Mouse (Mus musculus): ENCODE results near the gene Inpp1.
"Not testable (repeated sequence)": the region's sequence is repeated elsewhere in the genome, so short reads cannot be mapped to it uniquely, and the experiment has no call there.

Inpp1 gene

DNA sequence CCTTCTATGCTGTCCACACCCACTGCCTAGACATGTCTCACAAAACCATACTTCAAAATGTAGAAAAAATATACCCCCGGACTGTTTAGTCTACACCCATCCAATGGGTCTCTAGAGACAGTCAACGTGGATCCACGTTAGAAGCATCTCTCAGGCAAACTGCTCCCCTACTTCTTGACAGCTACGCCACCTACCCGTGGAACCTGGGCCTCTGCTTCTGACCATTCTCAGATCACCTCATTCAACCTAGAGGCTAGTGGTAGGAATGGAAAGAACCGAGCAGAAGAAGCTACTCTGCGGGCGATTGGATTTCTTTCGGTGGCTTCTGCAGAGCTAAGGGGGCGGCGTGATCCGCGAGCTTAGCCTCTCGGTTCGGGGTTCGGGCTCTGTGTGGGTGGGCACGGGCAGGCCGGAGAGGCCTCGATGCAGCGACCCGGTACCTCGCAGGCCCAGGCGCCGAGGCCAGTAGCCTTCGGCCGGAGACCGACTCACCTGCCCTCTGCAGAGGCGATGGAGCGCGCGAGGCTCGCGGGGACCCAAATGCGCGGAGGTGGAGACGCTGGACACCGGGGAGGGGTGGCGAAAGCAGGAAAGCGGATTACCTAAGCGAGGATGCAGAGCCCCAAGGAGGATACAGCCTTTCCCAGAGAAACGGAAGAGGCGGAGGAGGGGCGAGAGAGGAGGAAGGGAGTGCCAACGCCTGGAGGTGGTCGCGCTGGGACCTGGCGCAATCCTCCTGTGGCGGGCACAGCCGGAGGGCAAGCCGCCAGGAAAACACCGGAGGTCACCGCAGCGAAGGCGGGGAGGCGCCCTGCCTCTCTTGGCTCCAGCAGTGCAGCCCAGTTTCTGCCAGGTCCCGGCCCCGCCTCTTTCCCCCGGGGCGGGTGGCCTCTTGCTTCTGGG, at the start of gene Inpp1:
Gene Inpp1, minus strand, starts transcription at position 779 of the 903 bp plus-strand sequence.
- DNase-seq (ENCODE audit: low spot score) = peak; percentile 16

DNA sequence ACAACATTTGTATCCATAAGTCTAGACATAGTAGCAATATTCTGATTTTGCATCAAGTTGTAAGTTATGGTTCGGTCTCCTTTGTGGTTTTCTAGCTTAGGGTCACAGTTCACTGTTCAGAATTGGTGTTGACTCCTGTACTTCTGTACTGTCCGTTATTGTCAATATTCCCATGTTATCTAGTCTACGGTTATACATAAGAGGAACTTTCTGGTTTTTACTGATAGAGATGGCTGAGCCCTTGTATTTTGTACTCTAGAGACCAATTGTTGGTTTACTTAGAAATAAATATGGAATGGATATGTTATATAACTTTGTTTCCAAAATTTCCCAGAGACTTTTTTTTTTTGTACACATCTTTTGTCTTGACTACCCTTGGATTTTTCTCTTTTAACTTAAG, 48.5 kb upstream of the Inpp1 start:
- no peak for DNase-seq (ENCODE audit: low spot score)

- no peak for DNase-seq (ENCODE audit: low spot score)
Observed at GRCm38 (mm10) chr1:52864220-52864619, 46.7 kb upstream of the Inpp1 start.

DNA sequence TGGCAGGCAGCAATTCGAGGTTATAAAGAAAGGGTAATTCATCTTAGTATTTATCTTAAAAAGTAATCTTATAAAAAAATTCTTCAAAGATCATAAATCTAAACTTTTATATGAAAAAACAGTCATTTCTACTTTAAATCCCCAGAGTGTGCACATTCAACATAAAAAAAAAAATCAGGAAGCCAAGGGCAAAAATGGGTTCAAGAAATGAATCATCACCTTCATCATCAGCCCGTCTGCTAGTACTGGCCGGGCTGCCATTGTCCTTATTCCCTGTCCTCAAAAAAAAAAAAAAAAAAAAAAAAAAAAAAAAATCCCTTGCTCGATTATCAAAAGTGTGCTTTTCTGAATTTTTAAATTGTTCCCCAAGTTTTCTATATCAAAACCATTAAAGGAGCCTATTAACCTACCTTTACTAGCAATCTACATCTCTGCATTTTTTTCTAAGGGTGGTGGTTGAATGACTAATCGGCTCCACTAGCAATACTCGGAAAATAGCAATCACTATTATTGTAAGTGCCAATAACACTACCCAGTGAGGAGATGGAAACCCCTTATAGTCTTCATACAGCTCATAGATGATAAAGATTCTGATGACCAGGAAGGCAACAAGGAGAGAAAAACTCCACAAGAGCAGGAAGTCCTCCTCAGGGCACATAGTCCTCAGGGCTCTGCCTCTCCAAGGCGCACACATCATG, 38.6 kb upstream of the Inpp1 start:
- no peak for DNase-seq (ENCODE audit: low spot score)

DNA sequence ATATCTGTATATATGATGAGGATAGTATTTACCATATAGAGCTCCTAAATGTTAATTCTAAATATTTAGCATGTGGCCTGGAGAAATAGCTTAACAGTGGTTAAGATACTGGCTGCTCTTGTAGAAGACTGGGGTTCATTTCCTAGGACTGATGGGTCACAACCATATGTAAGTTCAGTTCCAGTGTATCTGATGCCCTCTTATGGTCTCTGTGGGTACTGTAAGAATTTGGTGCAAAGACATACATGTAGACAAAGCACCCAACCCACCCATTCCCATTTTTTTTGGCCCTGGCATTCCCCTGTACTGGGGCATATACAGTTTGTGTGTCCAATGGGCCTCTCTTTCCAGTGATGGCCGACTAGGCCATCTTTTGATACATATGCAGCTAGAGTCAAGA, 36.5 kb upstream of the Inpp1 start:
- DNase-seq (ENCODE audit: low spot score) = not testable (repeated sequence)

GRCm38 (mm10) chr1:52849422-52849821, 31.9 kb upstream of the Inpp1 start:
- DNase-seq (ENCODE audit: low spot score) = no peak

- DNase-seq (ENCODE audit: low spot score) = no peak
Observed at GRCm38 (mm10) chr1:52846556-52846955, 29.1 kb upstream of the Inpp1 start.

DNA sequence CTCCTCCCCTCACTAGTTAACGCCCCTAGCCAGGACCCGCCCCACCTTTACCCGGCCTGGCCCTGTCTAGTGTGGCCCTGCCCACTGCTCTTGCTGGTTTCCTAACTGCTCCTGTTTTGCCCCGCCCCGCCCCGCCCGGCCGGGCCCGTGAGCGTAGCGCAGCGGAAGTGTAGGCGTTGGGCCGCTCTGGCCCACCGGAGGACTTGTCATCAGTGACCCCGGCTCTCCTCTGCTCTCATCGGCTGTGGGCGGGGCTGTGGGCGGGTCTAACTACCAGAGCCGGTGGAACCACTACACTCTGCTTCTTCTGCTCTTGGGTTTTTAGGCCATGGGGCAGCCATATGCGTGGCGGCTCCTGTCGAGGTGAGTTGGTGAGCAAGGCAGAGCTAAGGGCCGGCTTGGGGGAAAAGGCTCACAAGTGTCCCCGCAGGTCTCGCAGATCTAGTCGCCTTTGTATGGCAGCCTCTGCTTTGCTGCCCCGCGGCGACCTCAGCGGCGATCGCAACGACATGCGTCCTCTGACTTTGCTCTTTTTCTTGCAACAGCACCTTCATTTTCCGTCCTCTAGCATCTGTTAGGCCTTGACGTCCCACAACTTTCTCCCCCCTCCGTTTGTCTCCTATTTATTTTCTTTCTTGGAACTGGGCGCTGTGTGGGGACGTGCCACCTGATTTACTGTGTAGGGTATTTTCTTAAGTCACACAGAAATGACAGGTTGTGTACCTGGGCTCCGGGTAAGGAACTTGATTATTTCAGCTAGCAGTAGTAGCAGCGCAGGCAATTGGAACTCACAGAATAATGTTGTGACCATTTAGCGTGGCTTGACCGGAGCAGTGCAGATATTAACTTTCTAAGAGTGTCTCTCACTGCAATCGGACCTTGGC, 27.5 kb upstream of the Inpp1 start, which contains the start of gene Hibch:
Gene Hibch, plus strand, starts transcription at position 148 of the 884 bp plus-strand sequence.
- peak; percentile 89 for DNase-seq (ENCODE audit: low spot score)

- DNase-seq (ENCODE audit: low spot score) = no peak
Observed at GRCm38 (mm10) chr1:52844354-52844753, 26.9 kb upstream of the Inpp1 start.

- no peak for DNase-seq (ENCODE audit: low spot score)
Observed at GRCm38 (mm10) chr1:52839099-52839498, 21.6 kb upstream of the Inpp1 start.

DNA sequence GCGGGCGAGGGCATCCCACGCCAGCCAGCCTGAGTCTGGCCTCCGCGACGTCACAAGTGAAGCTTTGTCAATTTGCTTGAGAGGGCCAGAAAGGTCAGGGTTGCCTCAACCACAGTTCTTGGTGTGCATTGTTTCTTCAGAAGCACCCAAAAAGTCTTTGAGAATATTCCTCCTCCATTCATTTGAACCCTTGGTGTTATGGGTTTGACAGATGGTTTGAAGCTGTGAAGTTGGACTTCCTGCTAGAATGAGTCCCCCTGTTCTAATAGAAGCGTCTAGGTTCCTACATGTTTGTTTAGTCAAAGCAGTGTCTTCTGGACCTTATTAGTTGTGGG, 292 bp upstream of the Inpp1 start:
- no peak for DNase-seq (ENCODE audit: low spot score)

GRCm38 (mm10) chr1:52816232-52816891, 1.1 kb downstream of the Inpp1 start:
- DNase-seq (ENCODE audit: low spot score) = no peak

GRCm38 (mm10) chr1:52808456-52808855, 9.0 kb downstream of the Inpp1 start:
- no peak for DNase-seq (ENCODE audit: low spot score)

GRCm38 (mm10) chr1:52805041-52805440, 12.4 kb downstream of the Inpp1 start:
- DNase-seq (ENCODE audit: low spot score) = no peak

- no peak for DNase-seq (ENCODE audit: low spot score)
Observed at GRCm38 (mm10) chr1:52802406-52802975, 15.0 kb downstream of the Inpp1 start.

DNA sequence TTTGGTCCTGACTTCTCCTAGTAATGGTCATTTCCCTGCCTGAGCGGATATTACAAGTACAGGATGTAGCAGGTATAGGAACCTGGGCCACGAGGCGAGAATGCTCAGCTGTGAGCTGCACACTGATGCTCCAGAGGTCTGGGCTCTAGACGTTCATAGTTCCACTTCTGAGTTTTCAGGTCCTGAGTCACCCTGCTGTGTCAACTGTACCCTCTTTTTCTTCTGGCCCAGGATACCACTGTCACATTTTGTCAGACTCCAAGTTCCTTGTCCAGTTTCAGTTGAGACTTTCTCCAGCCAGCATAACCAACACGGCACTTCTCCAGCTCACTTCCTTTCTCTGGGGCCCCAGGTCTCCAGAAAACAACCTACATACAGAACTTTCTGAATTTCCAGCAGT, 15.8 kb downstream of the Inpp1 start:
- DNase-seq (ENCODE audit: low spot score) = no peak

DNA sequence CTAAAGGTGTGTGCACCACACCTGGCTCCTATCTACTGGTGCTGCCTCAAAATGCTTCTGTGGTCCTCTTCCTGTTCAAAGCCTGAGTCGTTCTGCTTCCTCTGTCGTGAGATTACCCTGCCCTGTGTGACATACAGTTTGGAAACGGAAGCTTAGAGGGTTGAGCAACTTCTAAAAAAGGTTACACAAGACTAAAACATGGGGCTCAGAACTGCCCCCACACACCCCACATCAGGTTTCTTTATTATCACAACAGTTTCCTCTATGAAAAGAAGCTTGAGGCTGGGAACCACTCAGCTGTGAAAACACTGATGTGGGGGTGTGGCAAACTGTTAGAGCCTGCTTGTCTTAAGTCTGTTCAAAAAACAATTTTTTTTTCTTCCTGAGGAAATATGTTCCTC, 17.1 kb downstream of the Inpp1 start:
- no peak for DNase-seq (ENCODE audit: low spot score)

- no peak for DNase-seq (ENCODE audit: low spot score)
Observed at GRCm38 (mm10) chr1:52799772-52800171, 17.7 kb downstream of the Inpp1 start.

- DNase-seq (ENCODE audit: low spot score) = no peak
Observed at GRCm38 (mm10) chr1:52799056-52799726, 18.3 kb downstream of the Inpp1 start.

DNA sequence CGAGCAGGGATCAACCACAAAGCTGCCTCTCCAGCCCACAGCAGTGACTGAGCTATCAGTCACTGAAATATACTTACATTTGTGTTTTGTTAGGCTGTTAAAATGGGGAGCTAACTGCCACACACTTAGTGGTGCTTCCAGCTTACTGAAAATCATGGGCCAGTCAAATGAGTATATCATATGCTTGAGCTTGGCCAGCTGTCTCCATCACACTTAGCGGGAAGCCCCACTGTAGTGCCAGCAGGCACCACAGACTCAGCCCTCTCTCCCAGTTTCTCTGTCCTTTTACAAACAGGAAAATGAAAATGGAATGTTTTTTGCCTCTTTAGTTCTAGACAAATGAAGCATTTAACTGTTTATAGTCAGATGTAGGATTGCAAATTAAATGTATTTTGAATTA, 21.6 kb downstream of the Inpp1 start:
- no peak for DNase-seq (ENCODE audit: low spot score)

GRCm38 (mm10) chr1:52793692-52794091, 23.8 kb downstream of the Inpp1 start:
- no peak for DNase-seq (ENCODE audit: low spot score)

Measured in urinary bladder, postnatal 10 days (tissue).